Mouse (Mus musculus): ENCODE results near the gene Defb11.
A peak's percentile ranks its signal among the peaks of the same experiment; 100 is the strongest.
"Not testable (repeated sequence)": the region's sequence is repeated elsewhere in the genome, so short reads cannot be mapped to it uniquely, and the experiment has no call there.

The Defb11 gene

DNA sequence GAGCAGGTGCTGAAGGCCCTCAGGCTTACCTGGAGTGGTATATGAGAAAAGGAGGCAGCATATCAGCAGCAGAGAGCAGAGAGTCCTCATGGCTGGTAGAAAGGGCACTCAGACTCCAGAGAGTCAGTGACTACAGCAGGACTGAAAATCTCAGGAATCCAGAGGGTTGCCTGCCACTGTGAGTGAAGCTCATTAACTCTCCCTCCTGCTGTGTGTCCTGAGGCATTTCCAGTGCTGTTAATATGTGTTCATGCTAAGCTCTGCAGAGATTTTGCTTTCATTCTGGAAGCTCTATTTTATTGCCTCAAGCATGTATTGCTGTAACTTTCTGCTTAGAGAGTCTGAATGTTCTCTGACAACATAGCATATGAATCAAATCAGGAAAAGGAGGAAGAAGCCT lies at the start of gene Defb11:
Gene Defb11 (minus strand): TSS at position 123 of the 400 bp plus-strand sequence.
- DNase-seq = not testable (repeated sequence)

DNA sequence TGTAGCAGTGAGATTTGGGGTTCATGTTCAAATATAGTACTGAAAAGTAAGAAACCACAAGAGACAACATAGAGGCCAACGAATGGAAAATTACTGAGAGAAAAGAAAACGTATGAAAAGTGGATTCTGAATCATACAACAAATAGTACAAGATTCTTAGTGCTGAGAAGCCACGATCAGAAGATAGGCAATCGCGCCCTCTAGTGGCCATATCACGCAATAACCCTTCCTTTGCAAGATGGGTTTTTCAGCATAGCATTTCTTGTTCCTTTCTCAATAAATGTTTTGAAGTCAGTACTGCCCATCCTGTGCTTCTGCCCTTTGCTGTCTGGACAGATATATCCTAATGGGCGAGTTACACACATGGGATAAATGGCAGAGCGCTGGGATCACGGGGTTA lies 49.1 kb upstream of the Defb11 start:
- DNase-seq = peak; percentile 32

DNA sequence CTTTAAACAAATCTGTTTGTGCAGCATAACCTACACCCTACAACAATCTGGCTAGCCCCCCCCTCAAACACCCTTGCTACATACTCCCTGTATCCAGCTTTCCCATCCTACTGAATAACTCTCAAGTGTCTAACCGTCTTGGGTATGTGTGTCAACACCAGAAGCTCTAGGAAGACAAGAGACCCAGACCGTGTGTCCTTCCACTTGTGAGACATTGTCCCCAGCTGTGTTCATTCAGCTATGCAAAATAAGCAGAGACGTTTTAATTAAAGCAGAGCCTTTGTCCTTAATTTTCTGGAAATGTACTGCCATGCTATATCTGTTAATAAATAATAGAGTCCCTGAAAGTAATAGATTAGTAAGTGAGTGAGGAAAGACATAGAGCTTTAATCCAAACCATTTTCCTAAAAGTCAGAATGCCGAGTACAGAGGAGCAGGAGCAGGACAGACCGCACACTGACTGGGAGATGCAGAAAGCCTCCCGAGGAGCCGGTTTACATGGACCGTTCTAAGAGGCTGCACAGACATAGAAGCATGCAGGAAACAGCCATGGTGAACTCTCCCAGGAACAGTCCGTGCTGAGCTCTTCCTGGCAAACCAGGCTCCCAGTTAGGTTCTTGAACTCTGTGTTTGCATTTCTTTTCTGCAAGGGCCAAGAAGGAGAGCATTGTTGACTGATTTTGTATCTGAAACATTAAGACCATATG lies 41.3 kb upstream of the Defb11 start:
- no peak for DNase-seq

DNA sequence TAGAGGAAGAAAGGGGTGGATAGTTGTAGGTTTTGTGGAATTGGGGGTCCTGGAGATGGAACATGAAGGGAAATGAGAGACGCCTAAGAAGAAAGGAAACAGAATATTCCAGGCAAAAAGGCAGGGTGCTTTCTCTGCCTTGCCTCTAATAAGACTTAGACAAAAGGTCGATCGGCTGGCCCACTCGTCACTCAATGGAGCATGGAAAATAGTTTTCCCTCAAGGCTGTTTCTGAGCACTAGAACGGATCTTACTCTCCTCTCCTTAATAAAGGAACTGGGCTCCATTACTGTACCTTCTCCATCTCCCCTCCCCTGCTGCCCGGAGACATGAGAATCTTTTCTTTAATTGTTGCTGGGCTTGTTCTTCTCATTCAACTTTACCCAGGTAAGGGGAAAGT lies 40.2 kb upstream of the Defb11 start, which contains the start of gene Defb13:
Gene Defb13 (plus strand): TSS at position 301 of the 400 bp plus-strand sequence.
- no peak for DNase-seq

DNA sequence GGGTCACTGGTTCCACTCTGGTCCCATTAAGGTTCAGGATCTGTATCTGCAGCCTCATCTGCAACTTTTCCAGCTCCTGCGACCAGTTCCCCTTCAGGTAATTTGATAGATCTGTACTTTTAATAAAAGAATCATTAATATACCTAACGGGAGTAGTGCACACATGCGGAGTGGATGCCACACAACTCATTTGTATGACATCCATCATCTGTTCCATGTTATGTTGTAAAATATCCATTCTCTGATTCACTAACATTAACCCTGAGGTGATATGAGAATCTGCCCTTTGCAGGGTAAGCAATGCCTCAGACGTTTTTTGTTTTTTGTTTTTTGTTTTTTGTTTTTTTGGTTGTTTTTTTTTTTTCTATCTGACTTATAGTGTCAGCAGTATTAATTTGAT lies 31.8 kb upstream of the Defb11 start, which contains the start of gene Defb35:
Gene Defb35 (plus strand): TSS at position 301 of the 400 bp plus-strand sequence.
- not testable (repeated sequence) for DNase-seq

DNA sequence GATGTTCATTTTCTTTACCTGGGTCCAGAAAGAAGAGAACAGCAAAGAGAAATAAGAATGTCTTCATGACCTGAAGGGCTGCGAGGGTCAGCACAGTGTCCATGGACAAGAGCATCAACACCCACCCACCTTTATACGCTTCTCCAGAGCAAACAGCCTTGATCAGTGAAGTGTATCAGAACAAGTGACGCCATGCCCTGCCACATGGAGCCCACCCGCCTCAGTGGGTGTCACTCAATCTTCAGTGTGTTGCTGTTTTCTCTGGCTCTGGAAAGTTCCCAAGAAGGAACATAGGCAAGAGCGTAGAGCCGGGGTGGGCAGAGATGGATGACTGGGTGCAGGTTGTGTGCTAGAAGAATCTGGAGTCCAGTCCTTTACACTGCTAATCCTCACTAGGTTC lies 26.4 kb upstream of the Defb11 start, which contains the start of gene Defb15:
Gene Defb15 (minus strand): TSS at position 101 of the 400 bp plus-strand sequence.
- DNase-seq = no peak

DNA sequence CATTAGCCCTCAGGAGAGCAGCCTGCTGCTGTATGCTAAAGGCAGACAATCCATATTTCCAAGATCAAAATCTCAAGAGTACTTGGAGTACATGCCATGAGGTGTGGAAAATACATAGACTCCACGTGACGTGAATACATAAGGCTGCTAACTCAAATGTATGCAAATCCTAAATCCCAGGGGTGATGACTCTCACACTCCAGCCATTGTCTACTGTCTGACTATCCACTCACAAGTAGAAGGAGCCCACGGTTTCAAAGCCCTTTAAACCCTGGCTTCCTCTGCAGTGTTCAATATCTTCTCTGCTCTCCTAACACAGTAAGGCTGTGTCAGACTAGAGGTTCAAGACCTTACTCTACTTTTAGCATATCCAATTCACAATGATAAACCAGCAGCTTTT lies 24.5 kb upstream of the Defb11 start:
- not testable (repeated sequence) for DNase-seq

DNA sequence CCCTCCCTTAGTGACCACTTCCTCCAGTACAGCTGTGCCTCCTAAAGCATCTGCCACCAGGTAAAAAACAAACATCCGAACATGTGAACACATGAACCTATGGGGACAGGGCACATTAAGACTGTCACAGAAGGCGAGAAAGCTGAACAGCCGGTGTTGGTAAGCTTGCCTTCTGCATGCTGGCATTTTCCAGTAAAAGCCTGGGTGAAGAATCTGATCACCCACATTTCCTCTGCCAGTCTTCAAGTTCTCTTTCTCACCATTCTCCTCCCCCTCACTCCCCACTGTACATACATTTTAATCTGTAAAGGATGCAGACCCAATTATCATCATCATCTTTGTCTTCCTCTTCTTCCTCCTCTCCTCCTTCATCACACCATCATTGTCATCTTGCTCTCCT lies 9.4 kb upstream of the Defb11 start:
- DNase-seq = no peak

DNA sequence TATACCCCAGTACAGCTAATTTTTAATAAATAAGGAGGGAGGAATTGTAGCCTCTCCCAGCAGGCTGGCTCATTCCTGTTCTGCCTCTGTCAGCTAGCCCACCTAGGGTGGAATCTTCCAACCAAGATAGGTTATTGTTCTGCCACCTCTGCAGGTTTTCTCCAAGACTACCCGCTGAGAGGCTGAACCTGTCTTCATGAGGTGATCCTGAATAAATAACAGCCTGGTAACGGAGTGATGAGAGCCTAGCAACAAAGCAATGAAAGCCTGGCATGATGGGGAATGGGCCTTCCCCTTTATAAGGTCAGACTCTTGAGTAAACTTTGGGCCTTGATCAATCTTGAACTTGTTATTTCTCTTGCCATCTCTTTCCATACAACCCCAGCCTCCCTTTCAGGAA lies 6.3 kb upstream of the Defb11 start:
- no peak for DNase-seq

DNA sequence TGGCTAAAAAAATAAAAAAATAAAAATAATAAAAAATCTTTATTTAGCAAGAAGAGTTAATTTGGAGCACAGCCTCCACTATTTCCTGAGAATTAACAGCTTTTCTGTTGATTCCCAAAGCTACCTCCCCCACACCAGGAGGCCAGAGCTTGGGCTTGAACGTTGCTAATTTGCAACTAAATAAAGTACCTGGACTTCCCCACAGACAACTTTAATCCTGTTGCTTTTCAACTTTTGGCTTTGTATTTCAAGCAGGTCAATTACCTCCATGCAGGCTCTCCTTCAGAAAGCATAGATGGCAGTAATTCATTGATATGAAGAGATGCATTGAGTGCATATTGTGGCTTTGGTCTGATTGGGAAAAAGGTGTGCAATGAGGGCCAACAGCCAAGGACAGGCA lies 5.7 kb upstream of the Defb11 start:
- DNase-seq = no peak

DNA sequence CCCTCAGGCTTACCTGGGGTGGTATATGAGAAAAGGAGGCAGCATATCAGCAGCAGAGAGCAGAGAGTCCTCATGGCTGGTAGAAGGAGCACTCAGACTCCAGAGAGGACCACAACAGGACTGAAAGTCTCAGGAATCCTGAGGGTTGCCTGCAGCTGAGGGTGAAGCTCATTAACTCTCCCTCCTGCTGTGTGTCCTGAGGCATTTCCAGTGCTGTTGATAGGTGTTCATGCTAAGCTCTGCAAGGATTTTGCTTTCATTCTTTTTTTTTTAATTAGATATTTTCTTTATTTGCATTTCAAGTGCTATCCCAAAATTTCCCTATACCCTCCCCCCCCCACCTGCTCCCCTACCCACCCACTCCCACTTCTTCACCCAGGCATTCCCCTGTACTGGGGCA lies 20.9 kb downstream of the Defb11 start, which contains the start of gene Defb9:
Gene Defb9 (minus strand): TSS at position 101 of the 400 bp plus-strand sequence.
- DNase-seq = not testable (repeated sequence)

DNA sequence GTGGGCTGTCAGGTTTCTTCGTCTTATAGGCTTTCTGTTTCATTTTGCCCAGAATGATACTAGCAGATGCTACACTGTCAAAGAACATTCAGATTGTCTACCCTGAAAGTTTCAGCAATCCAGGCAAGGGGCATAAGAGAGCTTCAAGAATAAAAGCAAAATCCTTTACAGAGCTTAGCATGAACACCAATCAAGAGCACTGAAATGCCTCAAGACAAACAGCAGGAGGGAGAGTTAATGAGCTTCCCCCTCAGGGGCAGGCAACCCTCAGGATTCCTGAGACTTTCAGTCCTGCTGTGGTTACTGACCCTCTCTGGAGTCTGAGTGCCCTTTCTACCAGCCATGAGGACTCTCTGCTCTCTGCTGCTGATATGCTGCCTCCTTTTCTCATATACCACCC lies 47.6 kb downstream of the Defb11 start, which contains the start of gene Defb10:
Gene Defb10 (plus strand): TSS at position 316 of the 400 bp plus-strand sequence.
- DNase-seq = not testable (repeated sequence)

All from thymus, postnatal 25 days (tissue).